Mouse (Mus musculus) mammary gland, adult 2 months (tissue): Measurements from ENCODE around the gene Scgb2b24. TPM values are rescaled to one million over a fixed set of nuclear protein-coding genes. Genes with fewer than 3 reads are reported as not detected.

ENCODE experiments used
- polyA plus RNA-seq: library from polyadenylated mRNA; depleted of rRNA; stranded (reverse); fragments of >200 nt; gene quantifications from 2 replicates; pipeline ENCODE4 v1.2.3, GENCODE M21; 2012; ENCODE audit warnings: low replicate concordance; rRNA removed

Scgb2b24 gene
- not detected in 2 replicates for polyA plus RNA-seq

GRCm38 (mm10) chr7:33739212-33739611 lies at the start of gene Scgb2b24:
Gene Scgb2b24, minus strand, starts transcription at chr7:33739312.

GRCm38 (mm10) chr7:33743499-33743898 lies 4.4 kb upstream of the Scgb2b24 start, which contains the start of gene Scgb1b24:
Gene Scgb1b24, plus strand, starts transcription at chr7:33743799.

Other genes with a start within 250 kb of the Scgb2b24 start
- gene Scgb2b21, start 218.9 kb downstream of the Scgb2b24 start, polyA plus RNA-seq = not detected in 2 replicates
- not detected in 2 replicates for gene Scgb1b24, start 4.5 kb upstream of the Scgb2b24 start, polyA plus RNA-seq
- gene Scgb2b26, start 205.7 kb upstream of the Scgb2b24 start, polyA plus RNA-seq = not detected in 2 replicates